Mouse (Mus musculus) stomach, embryonic 14.5 days (tissue): ENCODE measurements around the gene Lars2. TPM values are rescaled to one million over a fixed set of nuclear protein-coding genes. Genes with fewer than 3 reads are reported as not detected.

Experiments used
- ATAC-seq: fragments of 200-750 bp; cut with Nextera tagmentation; 2 replicates; pipeline ENCODE4 v1.8.0; 2017; ENCODE audit warnings: low read depth, moderate TSS enrichment; ENCODE audit not compliant: insufficient number of reproducible peaks, insufficient read depth, low FRiP score
- H3K27ac ChIP-seq: fragments of 300-500 bp; sonication (generic); 2 replicates; pipeline ENCODE4 v1.5.1; 2014; ENCODE audit warnings: mild to moderate bottlenecking, low read length, moderate library complexity, mixed read lengths
- H3K27me3 ChIP-seq: fragments of 300-500 bp; sonication (generic); 2 replicates; pipeline ENCODE4 v1.6.1; 2014; ENCODE audit warnings: low read length, control low read depth, mixed read lengths; ENCODE audit not compliant: control insufficient read depth, insufficient read depth
- H3K36me3 ChIP-seq: fragments of 300-500 bp; sonication (generic); 2 replicates; pipeline ENCODE4 v1.6.1; 2014; ENCODE audit warnings: mild to moderate bottlenecking, control low read depth, low read length, moderate library complexity, mixed read lengths; ENCODE audit not compliant: control insufficient read depth, insufficient read depth
- H3K4me1 ChIP-seq: fragments of 300-500 bp; sonication (generic); 2 replicates; pipeline ENCODE4 v1.6.1; 2014; ENCODE audit warnings: low read length, control low read depth, mixed read lengths; ENCODE audit not compliant: control insufficient read depth, insufficient read depth
- H3K4me2 ChIP-seq: fragments of 300-500 bp; sonication (generic); replicated peaks from 2 replicates; pipeline ENCODE4 v1.6.1; 2014; ENCODE audit warnings: low read depth, low read length, control low read depth
- H3K4me3 ChIP-seq: fragments of 300-500 bp; sonication (generic); 2 replicates; pipeline ENCODE4 v1.5.1; 2014; ENCODE audit warnings: low read depth, low read length, control low read depth
- H3K9ac ChIP-seq: fragments of 300-500 bp; sonication (generic); replicated peaks from 2 replicates; pipeline ENCODE4 v1.6.1; 2014; ENCODE audit warnings: low read depth, mild to moderate bottlenecking, control low read depth, low read length, moderate library complexity, mixed read lengths
- H3K9me3 ChIP-seq: fragments of 300-500 bp; sonication (generic); 2 replicates; pipeline ENCODE4 v1.6.1; 2016; ENCODE audit warnings: low read depth, low read length, control low read depth; ENCODE audit not compliant: control insufficient read depth
- WGBS: fragments of 180-500 bp; shearing (Covaris S2); extraction: QIAGEN DNeasy Blood & Tissue Kit; methylation state at CpG from one replicate; pipeline ENCODE4 v1.1.7; 2014; 5-methylcytosine and 5-hydroxymethylcytosine counted together
- polyA plus RNA-seq: library from polyadenylated mRNA; unstranded; fragments of >200 nt; fragmentation: Nextera tagmentation; extraction: Ambion mirVana; gene quantifications from 2 replicates; pipeline ENCODE4 v1.2.1, GENCODE M21; 2014

The Lars2 gene
- polyA plus RNA-seq, 1 experiment from 2014 or later, result 1,882 TPM

- no peaks in the 10 kb centered on the region for H3K9me3 ChIP-seq
- no peak overlapping the region for H3K27ac ChIP-seq
- H3K27me3 ChIP-seq, result no peaks in the 10 kb centered on the region
- no peak; the same call in 1 of the 2 replicates for ATAC-seq
- no peak overlapping the region for H3K4me2 ChIP-seq
- H3K36me3 ChIP-seq, result peaks cover 10% of the 10 kb centered on the region
- no peak overlapping the region for H3K9ac ChIP-seq
- H3K4me3 ChIP-seq, result no peak overlapping the region
- WGBS, result 75% methylated on average over 5 of the region's 5 CpGs
- peaks cover 2% of the 10 kb centered on the region; the same call in 1 of the 2 replicates for H3K4me1 ChIP-seq
These were observed 131.2 kb downstream of the Lars2 start for GRCm38 (mm10) chr9:123497906-123498305.

DNA sequence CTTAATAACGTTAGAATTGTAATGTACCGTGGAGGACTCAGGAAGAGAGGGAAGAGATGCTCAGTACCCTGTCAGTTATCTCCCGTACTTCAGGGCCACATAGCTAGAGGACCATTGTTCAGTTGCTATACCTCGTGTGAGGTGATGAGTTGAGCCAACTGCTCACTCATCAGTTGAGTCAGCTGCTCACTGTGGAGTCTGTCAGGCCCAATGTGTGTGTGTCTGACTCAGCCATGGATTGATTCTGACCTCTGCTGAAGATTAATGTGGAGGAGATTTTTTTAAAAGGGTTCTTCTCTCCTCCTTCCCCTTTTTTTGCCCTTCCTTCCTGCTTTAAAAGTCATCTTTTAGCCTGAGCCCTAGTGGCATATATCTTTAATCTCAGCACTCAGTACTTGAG, 133.8 kb downstream of the Lars2 start:
- no peaks in the 10 kb centered on the region for H3K9me3 ChIP-seq
- H3K4me1 ChIP-seq, result peaks cover 10% of the 10 kb centered on the region
- WGBS, result 86% methylated on average over 4 of the region's 4 CpGs
- H3K4me2 ChIP-seq, result no peak overlapping the region
- no peaks in the 10 kb centered on the region for H3K27me3 ChIP-seq
- H3K27ac ChIP-seq, result no peak overlapping the region
- ATAC-seq, result no peak
- no peak overlapping the region for H3K9ac ChIP-seq
- peaks cover 10% of the 10 kb centered on the region for H3K36me3 ChIP-seq
- no peak overlapping the region for H3K4me3 ChIP-seq

GRCm38 (mm10) chr9:123503171-123503834, 136.6 kb downstream of the Lars2 start:
- Histone ChIP-seq H3K4me2 (no peak overlapping the region), H3K27me3 (no peaks in the 10 kb centered on the region), H3K27ac (no peak overlapping the region), H3K4me1 (peaks cover 19% of the 10 kb centered on the region), H3K36me3 (peaks cover 10% of the 10 kb centered on the region; the same call in 1 of the 2 replicates), H3K9ac (no peak overlapping the region), H3K4me3 (no peak overlapping the region), H3K9me3 (no peaks in the 10 kb centered on the region)
- 80% methylated on average over 5 of the region's 5 CpGs for WGBS
- no peak for ATAC-seq

GRCm38 (mm10) chr9:123504325-123504724, 137.6 kb downstream of the Lars2 start:
- 19% methylated on average over 2 of the region's 2 CpGs for WGBS
- Histone ChIP-seq H3K9me3 (no peaks in the 10 kb centered on the region), H3K27me3 (no peaks in the 10 kb centered on the region), H3K36me3 (peaks cover 10% of the 10 kb centered on the region; the same call in 1 of the 2 replicates), H3K9ac (no peak overlapping the region), H3K27ac (no peak overlapping the region), H3K4me1 (peaks cover 19% of the 10 kb centered on the region), H3K4me2 (no peak overlapping the region), H3K4me3 (no peak overlapping the region)
- peak; percentile 43; the same call in 1 of the 2 replicates for ATAC-seq

DNA sequence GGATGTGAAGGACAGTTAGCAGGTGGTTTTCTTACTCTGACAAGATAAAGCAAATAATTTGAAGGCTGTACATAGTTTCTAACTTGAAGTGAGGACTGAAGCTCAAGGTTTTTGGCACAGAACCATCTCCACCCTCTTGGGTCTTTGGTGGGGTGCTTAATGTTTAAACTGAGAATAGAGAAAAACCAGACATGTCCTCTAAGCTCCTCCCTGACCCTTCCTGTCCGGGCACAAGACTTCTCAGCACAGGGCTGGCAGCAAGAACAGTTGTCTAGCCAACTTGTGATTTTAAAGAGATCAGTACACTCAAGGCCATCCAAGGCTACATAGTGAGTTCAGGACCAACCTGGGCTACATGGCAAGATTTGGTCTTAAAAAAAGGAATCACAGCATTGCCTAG, 138.9 kb downstream of the Lars2 start:
- 25% methylated on average over 1 of the region's 1 CpGs for whole genome bisulfite sequencing
- Histone ChIP-seq H3K4me3 (no peak overlapping the region), H3K27ac (no peak overlapping the region; the same call in 1 of the 2 replicates), H3K4me2 (no peak overlapping the region), H3K27me3 (no peaks in the 10 kb centered on the region), H3K4me1 (peaks cover 22% of the 10 kb centered on the region), H3K9me3 (no peaks in the 10 kb centered on the region), H3K36me3 (peaks cover 10% of the 10 kb centered on the region; the same call in 1 of the 2 replicates), H3K9ac (no peak overlapping the region)
- 0 out of 2 replicates have a peak, but pooled peaks have one; percentile 26 for ATAC-seq

- Histone ChIP-seq H3K4me3 (no peak overlapping the region), H3K4me2 (no peak overlapping the region), H3K36me3 (peaks cover 14% of the 10 kb centered on the region; the same call in 1 of the 2 replicates), H3K4me1 (peaks cover 22% of the 10 kb centered on the region), H3K9ac (no peak overlapping the region), H3K27ac (peak overlapping the region; percentile 52; the same call in 1 of the 2 replicates), H3K9me3 (no peaks in the 10 kb centered on the region), H3K27me3 (no peaks in the 10 kb centered on the region)
- WGBS, result 42% methylated on average over 4 of the region's 4 CpGs
- ATAC-seq, result peak; percentile 49; the same call in 1 of the 2 replicates
These were observed 139.8 kb downstream of the Lars2 start for GRCm38 (mm10) chr9:123506270-123507146.

DNA sequence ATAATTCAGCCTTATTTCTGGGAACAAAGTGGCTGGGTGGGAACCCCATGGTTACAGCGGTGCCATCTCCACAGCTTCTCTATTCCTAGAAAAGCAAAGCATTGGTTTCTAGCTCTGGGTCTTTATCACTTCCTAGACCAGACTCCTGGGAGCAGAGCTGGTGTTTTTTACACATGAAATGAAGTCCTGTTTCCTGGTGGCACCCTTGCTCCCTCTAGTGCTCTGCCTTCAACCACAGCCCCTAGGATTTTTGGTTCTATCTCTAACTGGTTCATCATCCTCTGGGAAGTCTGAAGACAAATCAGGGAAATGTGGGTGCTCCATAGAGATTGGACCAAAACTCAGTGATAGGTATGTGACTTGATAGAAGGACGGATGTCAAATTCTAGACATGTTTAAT, 140.7 kb downstream of the Lars2 start:
- Histone ChIP-seq H3K9ac (no peak overlapping the region), H3K4me1 (peaks cover 22% of the 10 kb centered on the region), H3K36me3 (peaks cover 16% of the 10 kb centered on the region; the same call in 1 of the 2 replicates), H3K4me3 (no peak overlapping the region), H3K27ac (no peak overlapping the region), H3K9me3 (no peaks in the 10 kb centered on the region), H3K4me2 (no peak overlapping the region), H3K27me3 (no peaks in the 10 kb centered on the region)
- 85% methylated on average over 2 of the region's 2 CpGs for WGBS
- no peak for ATAC-seq

GRCm38 (mm10) chr9:123508986-123509385, 142.3 kb downstream of the Lars2 start:
- no peak overlapping the region for H3K27ac ChIP-seq
- H3K9me3 ChIP-seq, result no peaks in the 10 kb centered on the region
- H3K4me1 ChIP-seq, result peaks cover 22% of the 10 kb centered on the region
- peaks cover 17% of the 10 kb centered on the region; the same call in 1 of the 2 replicates for H3K36me3 ChIP-seq
- H3K4me2 ChIP-seq, result no peak overlapping the region
- no peaks in the 10 kb centered on the region for H3K27me3 ChIP-seq
- no peak for ATAC-seq
- WGBS, result 83% methylated on average over 2 of the region's 2 CpGs
- H3K9ac ChIP-seq, result no peak overlapping the region
- H3K4me3 ChIP-seq, result no peak overlapping the region
